Mouse (Mus musculus): ENCODE results near the gene Vmn2r19. TPM values are rescaled to one million over a fixed set of nuclear protein-coding genes. Genes with fewer than 3 reads are reported as not detected.

Gene Vmn2r19
- polyA plus RNA-seq, 1 experiment from 2014 or later = not detected

GRCm38 (mm10) chr6:123346141-123346540, 38.0 kb downstream of the Vmn2r19 start:
- Histone ChIP-seq H3K4me2 (replicated peaks; ENCODE audit: low read depth, low read length) (no peak overlapping the region), H3K36me3 (ENCODE audit: control insufficient read depth, insufficient read depth, low read length) (no peaks in the 10 kb centered on the region), H3K9ac (ENCODE audit: low read depth, low read length) (no peak overlapping the region), H3K4me1 (ENCODE audit: control insufficient read depth, insufficient read depth, low read length) (no peaks in the 10 kb centered on the region), H3K27ac (ENCODE audit: low read depth, low read length) (no peak overlapping the region), H3K4me3 (ENCODE audit: low read length) (no peak overlapping the region), H3K9me3 (ENCODE audit: control insufficient read depth, low read length) (no peaks in the 10 kb centered on the region), H3K27me3 (ENCODE audit: control insufficient read depth, insufficient read depth, low read length) (no peaks in the 10 kb centered on the region)
- no peak for ATAC-seq (ENCODE audit: low FRiP score, low TSS enrichment)
- WGBS = 91% methylated on average over 1 of the region's 1 CpGs

Other genes with a start within 250 kb of the Vmn2r19 start
- gene Clec4a2, start 201.9 kb upstream of the Vmn2r19 start, polyA plus RNA-seq (2014; fragmentation: Nextera tagmentation; extraction: Ambion mirVana) = 1.9 and 3.2 TPM in 2 replicates
- gene Clec4b2, start 135.4 kb upstream of the Vmn2r19 start, polyA plus RNA-seq (2014; fragmentation: Nextera tagmentation; extraction: Ambion mirVana) = not detected in 2 replicates
- 2.0 and 2.2 TPM in 2 replicates for gene Clec4n, start 78.5 kb upstream of the Vmn2r19 start, polyA plus RNA-seq (2014; fragmentation: Nextera tagmentation; extraction: Ambion mirVana)
- 0.23 TPM in 1 of 2 replicates, not detected in the other for gene Clec4d, start 46.2 kb upstream of the Vmn2r19 start, polyA plus RNA-seq (2014; fragmentation: Nextera tagmentation; extraction: Ambion mirVana)
- gene Clec4e, start 18.5 kb upstream of the Vmn2r19 start, polyA plus RNA-seq (2014; fragmentation: Nextera tagmentation; extraction: Ambion mirVana) = 0.29 TPM in 1 of 2 replicates, not detected in the other
- not detected in 2 replicates for gene Vmn2r20, start 109.8 kb downstream of the Vmn2r19 start, polyA plus RNA-seq (2014; fragmentation: Nextera tagmentation; extraction: Ambion mirVana)
- gene Vmn2r21, start 225.1 kb downstream of the Vmn2r19 start, polyA plus RNA-seq (2014; fragmentation: Nextera tagmentation; extraction: Ambion mirVana) = not detected in 2 replicates